ENCODE assay signal across 8 mouse cellular contexts in genomic region chr7:19326359-19326758, GRCm38 (mm10). TPM values are rescaled to one million over a fixed set of nuclear protein-coding genes. Genes with fewer than 3 reads are reported as not detected.
DNase-seq lines count a peak whose midpoint lies in the region; ATAC-seq lines count a peak whose summit lies in the region.

No protein-coding gene starts in this region.

- H3K9me3 ChIP-seq in forebrain, embryonic 13.5 days (replicated peaks), result no peaks in the 10 kb centered on the region
- no peaks in the 10 kb centered on the region for H3K9me3 ChIP-seq in lung, embryonic 15.5 days

- no peaks in the 10 kb centered on the region for H3K36me3 ChIP-seq in forebrain, embryonic 13.5 days (ENCODE audit: poor library complexity, severe bottlenecking)
- H3K36me3 ChIP-seq in lung, embryonic 15.5 days, result no peaks in the 10 kb centered on the region

- peak; percentile 72 for ATAC-seq in forebrain, embryonic 13.5 days
- ATAC-seq in lung, embryonic 15.5 days (ENCODE audit: borderline replicate concordance, extremely low read depth, low FRiP score, low TSS enrichment), result peak; percentile 84

- H3K27ac ChIP-seq in forebrain, embryonic 13.5 days, result peak overlapping the region; percentile 51
- peak overlapping the region; percentile 77 for H3K27ac ChIP-seq in lung, embryonic 15.5 days

- peak overlapping the region; percentile 45 for H3K4me3 ChIP-seq in forebrain, embryonic 13.5 days
- H3K4me3 ChIP-seq in lung, embryonic 15.5 days, result peak overlapping the region; percentile 35

- H3K4me2 ChIP-seq in forebrain, embryonic 13.5 days, result peak overlapping the region; percentile 77
- H3K4me2 ChIP-seq in lung, embryonic 15.5 days, result peak overlapping the region; percentile 73

- WGBS in forebrain, embryonic 13.5 days, result 1% methylated on average over 20 of the region's 20 CpGs
- whole genome bisulfite sequencing in lung, embryonic 15.5 days, result under 1% methylated on average over 20 of the region's 20 CpGs

- DNase-seq in MN1 (ENCODE audit: low spot score), result peak; percentile 92
- peak; percentile 87 for DNase-seq in c-Kit-positive CD71-positive TER-119-negative erythroid progenitor cells, embryonic 14.5 days (ENCODE audit: low read depth)
- DNase-seq in heart, postnatal 10 days, result peak; percentile 96
- DNase-seq in kidney, postnatal 25 days, result peak; percentile 96
- peak; percentile 60 for DNase-seq in ovary, postnatal 10 days (ENCODE audit: low spot score)
- peak; percentile 79 to 87 for DNase-seq in urinary bladder, postnatal 4 days (ENCODE audit: low spot score in 2 of 2)

- intact Hi-C loops in heart, postnatal 10 days (cut with DNase I), result no loop called here

- peaks cover 19% of the 10 kb centered on the region for H3K4me1 ChIP-seq in forebrain, embryonic 13.5 days
- peaks cover 23% of the 10 kb centered on the region for H3K4me1 ChIP-seq in lung, embryonic 15.5 days

- peak overlapping the region; percentile 62 for H3K9ac ChIP-seq in forebrain, embryonic 13.5 days
- peak overlapping the region; percentile 27; the same call in 1 of the 2 replicates for H3K9ac ChIP-seq in lung, embryonic 15.5 days

- H3K27me3 ChIP-seq in forebrain, embryonic 13.5 days, result no peaks in the 10 kb centered on the region
- peaks cover 7% of the 10 kb centered on the region; the same call in 1 of the 2 replicates for H3K27me3 ChIP-seq in lung, embryonic 15.5 days

RNA-seq across cellular contexts. Expression of gene Fosb, which starts 16.5 kb away (rescaled TPM):
- polyA plus RNA-seq in forebrain, embryonic 13.5 days (2015; fragmentation: Nextera tagmentation; extraction: Ambion mirVana), result 0.06 TPM in 1 of 2 replicates, not detected in the other
- total RNA-seq in heart, postnatal 10 days (2021), result under 1 TPM; 0.48 to 0.60 TPM
- polyA plus RNA-seq in lung, embryonic 15.5 days (2015; fragmentation: Nextera tagmentation; extraction: Ambion mirVana), result 0.24 and 0.26 TPM in 2 replicates

RNA-seq across cellular contexts. Expression of gene Ercc1, which starts 18.2 kb away (rescaled TPM):
- polyA plus RNA-seq in forebrain, embryonic 13.5 days (2015; fragmentation: Nextera tagmentation; extraction: Ambion mirVana), result 88.0 and 96.4 TPM in 2 replicates
- 10 to 100 TPM; 40.1 to 43.2 TPM for total RNA-seq in heart, postnatal 10 days (2021)
- polyA plus RNA-seq in lung, embryonic 15.5 days (2015; fragmentation: Nextera tagmentation; extraction: Ambion mirVana), result 86.4 and 88.6 TPM in 2 replicates

RNA-seq across cellular contexts. Expression of gene Cd3eap, which starts 32.9 kb away (rescaled TPM):
- polyA plus RNA-seq in forebrain, embryonic 13.5 days (2015; fragmentation: Nextera tagmentation; extraction: Ambion mirVana), result 21.4 and 23.2 TPM in 2 replicates
- 10 to 100 TPM in 1 of 2 experiments, 1 to 10 TPM in 1; 8.2 to 11.0 TPM for total RNA-seq in heart, postnatal 10 days (2021)
- polyA plus RNA-seq in lung, embryonic 15.5 days (2015; fragmentation: Nextera tagmentation; extraction: Ambion mirVana), result 20.1 and 21.7 TPM in 2 replicates

RNA-seq across cellular contexts. Expression of gene Ppp1r13l, which starts 33.2 kb away (rescaled TPM):
- polyA plus RNA-seq in forebrain, embryonic 13.5 days (2015; fragmentation: Nextera tagmentation; extraction: Ambion mirVana), result 3.6 and 4.1 TPM in 2 replicates
- total RNA-seq in heart, postnatal 10 days (2021), result 10 to 100 TPM; 23.1 to 40.1 TPM
- 6.3 and 6.8 TPM in 2 replicates for polyA plus RNA-seq in lung, embryonic 15.5 days (2015; fragmentation: Nextera tagmentation; extraction: Ambion mirVana)

RNA-seq across cellular contexts. Expression of gene Rtn2, which starts 43.9 kb away (rescaled TPM):
- polyA plus RNA-seq in forebrain, embryonic 13.5 days (2015; fragmentation: Nextera tagmentation; extraction: Ambion mirVana), result 87.9 and 92.4 TPM in 2 replicates
- total RNA-seq in heart, postnatal 10 days (2021), result 10 to 100 TPM; 67.9 to 82.8 TPM
- polyA plus RNA-seq in lung, embryonic 15.5 days (2015; fragmentation: Nextera tagmentation; extraction: Ambion mirVana), result 10.6 and 11.4 TPM in 2 replicates

Comparison
In these comparisons a context has a peak if more than half of its experiments do, and no peak if none do; other contexts are left out.
1. Peak in every context shown above with its lines: DNase-seq, ATAC-seq, H3K4me3 ChIP-seq and H3K27ac ChIP-seq.